Mouse (Mus musculus): ENCODE measurements around the gene Tamm41. TPM values are rescaled to one million over a fixed set of nuclear protein-coding genes. Genes with fewer than 3 reads are reported as not detected.

Gene Tamm41
- polyA plus RNA-seq, 1 experiment from 2014 or later: 58.2 TPM

GRCm38 (mm10) chr6:114963636-114964035, 74.0 kb downstream of the Tamm41 start:
- ATAC-seq: no peak
- Histone ChIP-seq H3K27me3 (replicated peaks; ENCODE audit: control insufficient read depth, insufficient read depth, low read length) (peaks cover 7% of the 10 kb centered on the region; the same call in 1 of the 2 replicates), H3K4me1 (replicated peaks; ENCODE audit: control insufficient read depth, insufficient read depth, low read length) (peaks cover 16% of the 10 kb centered on the region), H3K27ac (ENCODE audit: low read length) (no peak overlapping the region), H3K9ac (replicated peaks; ENCODE audit: low read depth, low read length) (no peak overlapping the region), H3K4me3 (replicated peaks; ENCODE audit: low read length) (no peak overlapping the region), H3K36me3 (ENCODE audit: control insufficient read depth, insufficient read depth) (no peaks in the 10 kb centered on the region), H3K9me3 (ENCODE audit: control insufficient read depth, low read length) (no peaks in the 10 kb centered on the region), H3K4me2 (ENCODE audit: low read length) (no peak overlapping the region)
- 64% methylated on average over 5 of the region's 5 CpGs for WGBS

GRCm38 (mm10) chr6:114961276-114962068, 76.2 kb downstream of the Tamm41 start:
- Histone ChIP-seq H3K9me3 (ENCODE audit: control insufficient read depth, low read length) (no peaks in the 10 kb centered on the region), H3K4me3 (replicated peaks; ENCODE audit: low read length) (no peak overlapping the region), H3K27me3 (replicated peaks; ENCODE audit: control insufficient read depth, insufficient read depth, low read length) (no peaks in the 10 kb centered on the region), H3K36me3 (ENCODE audit: control insufficient read depth, insufficient read depth) (no peaks in the 10 kb centered on the region), H3K4me2 (ENCODE audit: low read length) (no peak overlapping the region), H3K4me1 (replicated peaks; ENCODE audit: control insufficient read depth, insufficient read depth, low read length) (peaks cover 5% of the 10 kb centered on the region; the same call in 1 of the 2 replicates), H3K27ac (ENCODE audit: low read length) (no peak overlapping the region), H3K9ac (replicated peaks; ENCODE audit: low read depth, low read length) (no peak overlapping the region)
- ATAC-seq: no peak
- WGBS: 81% methylated on average over 10 of the region's 10 CpGs

GRCm38 (mm10) chr6:114959012-114959398, 78.7 kb downstream of the Tamm41 start:
- 89% methylated on average over 6 of the region's 6 CpGs for WGBS
- no peaks in the 10 kb centered on the region for H3K27me3 ChIP-seq (replicated peaks; ENCODE audit: control insufficient read depth, insufficient read depth, low read length)

GRCm38 (mm10) chr6:114958249-114959011, 79.2 kb downstream of the Tamm41 start:
- no peaks in the 10 kb centered on the region for H3K9me3 ChIP-seq (ENCODE audit: control insufficient read depth, low read length)
- no peak for ATAC-seq
- H3K9ac ChIP-seq (replicated peaks; ENCODE audit: low read depth, low read length): no peak overlapping the region
- H3K27me3 ChIP-seq (replicated peaks; ENCODE audit: control insufficient read depth, insufficient read depth, low read length): no peaks in the 10 kb centered on the region
- WGBS: 79% methylated on average over 10 of the region's 10 CpGs
- no peak overlapping the region for H3K4me2 ChIP-seq (ENCODE audit: low read length)
- peaks cover under 1% of the 10 kb centered on the region; the same call in 1 of the 2 replicates for H3K4me1 ChIP-seq (replicated peaks; ENCODE audit: control insufficient read depth, insufficient read depth, low read length)
- no peaks in the 10 kb centered on the region for H3K36me3 ChIP-seq (ENCODE audit: control insufficient read depth, insufficient read depth)
- H3K27ac ChIP-seq (ENCODE audit: low read length): no peak overlapping the region
- no peak overlapping the region for H3K4me3 ChIP-seq (replicated peaks; ENCODE audit: low read length)

More at GRCm38 (mm10) chr6:114959012-114959398, 78.7 kb downstream of the Tamm41 start:
- Histone ChIP-seq H3K4me3 (replicated peaks; ENCODE audit: low read length) (no peak overlapping the region), H3K9me3 (ENCODE audit: control insufficient read depth, low read length) (no peaks in the 10 kb centered on the region), H3K36me3 (ENCODE audit: control insufficient read depth, insufficient read depth) (no peaks in the 10 kb centered on the region), H3K4me2 (ENCODE audit: low read length) (no peak overlapping the region), H3K4me1 (replicated peaks; ENCODE audit: control insufficient read depth, insufficient read depth, low read length) (no peaks in the 10 kb centered on the region), H3K9ac (replicated peaks; ENCODE audit: low read depth, low read length) (no peak overlapping the region), H3K27ac (ENCODE audit: low read length) (no peak overlapping the region)
- ATAC-seq: no peak

GRCm38 (mm10) chr6:114957756-114958155, 79.9 kb downstream of the Tamm41 start:
- Histone ChIP-seq H3K4me3 (replicated peaks; ENCODE audit: low read length) (no peak overlapping the region), H3K9ac (replicated peaks; ENCODE audit: low read depth, low read length) (no peak overlapping the region), H3K27ac (ENCODE audit: low read length) (no peak overlapping the region), H3K4me1 (replicated peaks; ENCODE audit: control insufficient read depth, insufficient read depth, low read length) (peaks cover 5% of the 10 kb centered on the region), H3K9me3 (ENCODE audit: control insufficient read depth, low read length) (no peaks in the 10 kb centered on the region), H3K4me2 (ENCODE audit: low read length) (no peak overlapping the region), H3K36me3 (ENCODE audit: control insufficient read depth, insufficient read depth) (no peaks in the 10 kb centered on the region), H3K27me3 (replicated peaks; ENCODE audit: control insufficient read depth, insufficient read depth, low read length) (no peaks in the 10 kb centered on the region)
- no peak for ATAC-seq
- 79% methylated on average over 12 of the region's 12 CpGs for WGBS

- WGBS: 86% methylated on average over 5 of the region's 5 CpGs
These were observed 83.2 kb downstream of the Tamm41 start for GRCm38 (mm10) chr6:114954496-114954895.

More at GRCm38 (mm10) chr6:114954496-114954895, 83.2 kb downstream of the Tamm41 start:
- no peaks in the 10 kb centered on the region for H3K9me3 ChIP-seq (ENCODE audit: control insufficient read depth, low read length)
- no peak overlapping the region for H3K27ac ChIP-seq (ENCODE audit: low read length)
- no peaks in the 10 kb centered on the region for H3K36me3 ChIP-seq (ENCODE audit: control insufficient read depth, insufficient read depth)
- H3K4me2 ChIP-seq (ENCODE audit: low read length): no peak overlapping the region
- ATAC-seq: no peak
- H3K27me3 ChIP-seq (replicated peaks; ENCODE audit: control insufficient read depth, insufficient read depth, low read length): no peaks in the 10 kb centered on the region
- peaks cover 22% of the 10 kb centered on the region for H3K4me1 ChIP-seq (replicated peaks; ENCODE audit: control insufficient read depth, insufficient read depth, low read length)
- no peak overlapping the region for H3K4me3 ChIP-seq (replicated peaks; ENCODE audit: low read length)
- no peak overlapping the region for H3K9ac ChIP-seq (replicated peaks; ENCODE audit: low read depth, low read length)

Other genes starting within 250 kb of the Tamm41 start
- gene Vgll4, start 67.9 kb downstream of the Tamm41 start, polyA plus RNA-seq (2015; fragmentation: Nextera tagmentation; extraction: Ambion mirVana): 74.3 and 79.0 TPM in 2 replicates
- 34.8 and 37.1 TPM in 2 replicates for gene Syn2, start 97.0 kb upstream of the Tamm41 start, polyA plus RNA-seq (2015; fragmentation: Nextera tagmentation; extraction: Ambion mirVana)
- gene Gm17482, start 189.5 kb upstream of the Tamm41 start, polyA plus RNA-seq (2015; fragmentation: Nextera tagmentation; extraction: Ambion mirVana): not detected in 2 replicates
- 2.7 and 3.1 TPM in 2 replicates for gene Timp4, start 214.3 kb upstream of the Tamm41 start, polyA plus RNA-seq (2015; fragmentation: Nextera tagmentation; extraction: Ambion mirVana)